Mouse (Mus musculus) embryonic fibroblast, embryonic 13.5 days (primary cell): Measurements from ENCODE around the gene Gapvd1.

Source experiments
- CTCF ChIP-seq: IDR thresholded peaks from 2 replicates; pipeline ENCODE4 v1.5.1; 2011; ENCODE audit warnings: mild to moderate bottlenecking, control low read depth, low read length, moderate library complexity, borderline replicate concordance; ENCODE audit not compliant: insufficient read depth
- POLR2A ChIP-seq: IDR thresholded peaks from 2 replicates; pipeline ENCODE4 v1.6.1; 2011; ENCODE audit warnings: low read depth, mild to moderate bottlenecking, control low read depth, low read length, moderate library complexity

DNA sequence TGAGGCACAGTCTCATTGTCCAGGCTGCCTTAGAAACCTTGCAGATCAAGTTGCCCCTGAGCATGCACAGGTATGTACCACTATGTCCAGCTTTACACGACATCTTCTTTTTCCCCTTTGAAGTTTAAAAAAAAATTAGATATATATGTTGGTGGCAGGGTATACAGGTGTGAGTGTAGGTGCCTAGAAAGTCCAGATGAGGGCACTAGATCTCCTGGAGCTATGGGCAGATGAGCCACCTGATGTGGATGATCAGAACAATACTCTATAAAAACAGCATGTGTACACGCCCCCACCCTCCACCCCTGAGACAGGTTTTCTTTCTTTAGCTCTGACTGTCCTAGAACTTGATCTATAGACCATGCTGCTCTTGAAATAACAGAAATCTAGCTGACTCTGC, 36.8 kb downstream of the Gapvd1 start:
- TF ChIP-seq POLR2A (no peak), CTCF (no peak)
